Mouse (Mus musculus): ENCODE results near the gene Kat5.

Gene Kat5

GRCm38 (mm10) chr19:5570353-5571246, 39.4 kb downstream of the Kat5 start:
- no peak for DNase-seq (ENCODE audit: low spot score)

GRCm38 (mm10) chr19:5569521-5569920, 40.5 kb downstream of the Kat5 start:
- no peak for DNase-seq (ENCODE audit: low spot score)

- DNase-seq (ENCODE audit: low spot score), result peak; percentile 96
Observed at GRCm38 (mm10) chr19:5568470-5569140, 41.4 kb downstream of the Kat5 start.

DNA sequence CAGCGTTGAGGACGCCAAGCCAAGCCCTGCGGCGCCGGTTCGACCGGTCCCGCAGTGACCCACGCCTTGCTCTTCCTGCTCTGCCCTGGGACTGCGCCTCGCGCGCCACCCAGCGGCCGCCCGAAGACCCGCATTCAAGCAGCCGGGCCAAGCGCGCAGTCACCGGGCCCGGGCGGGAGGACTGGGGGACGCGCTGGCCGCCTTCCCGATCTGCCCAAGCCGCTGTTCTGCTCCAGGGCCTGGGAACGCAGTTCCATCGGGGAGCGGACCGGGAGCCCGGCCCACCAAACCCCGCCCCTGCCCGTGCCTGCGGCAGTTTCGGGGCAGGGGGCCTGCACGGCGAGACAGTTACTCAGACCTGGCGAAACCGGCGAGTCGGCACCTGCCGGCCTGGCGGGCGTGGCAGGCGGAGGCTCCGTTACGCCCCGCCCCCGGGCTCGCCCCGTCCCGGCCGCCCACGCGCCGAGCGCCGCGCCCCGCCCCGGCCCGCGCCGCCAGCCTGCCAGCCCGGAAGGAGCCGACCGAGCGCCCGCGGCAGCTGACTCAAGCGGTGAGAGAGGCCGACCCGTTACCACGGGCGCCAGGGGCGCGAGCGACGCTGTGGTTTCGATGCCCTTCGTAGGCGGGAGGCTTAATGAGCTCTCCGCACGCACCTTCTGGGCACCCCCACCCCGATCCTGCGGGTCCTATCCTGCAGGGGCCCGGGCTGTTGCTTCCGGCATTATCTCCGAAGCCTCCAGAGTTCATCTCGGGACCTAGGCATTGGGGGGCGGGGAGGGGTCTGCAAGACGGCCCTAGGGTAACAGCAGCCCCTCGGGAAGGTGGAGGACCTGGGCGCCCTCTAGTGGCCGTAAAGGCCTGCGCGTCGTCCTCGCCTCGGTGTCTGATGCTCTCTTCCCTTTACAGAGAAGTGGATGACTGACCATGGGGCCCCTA, 42.2 kb downstream of the Kat5 start, which contains the start of gene Ap5b1:
Ap5b1 (plus strand) TSS at position 492 of the 936 bp plus-strand sequence.
- peak; percentile 91 for DNase-seq (ENCODE audit: low spot score)

GRCm38 (mm10) chr19:5567180-5567533, 42.9 kb downstream of the Kat5 start:
- DNase-seq (ENCODE audit: low spot score), result peak; percentile 77

DNA sequence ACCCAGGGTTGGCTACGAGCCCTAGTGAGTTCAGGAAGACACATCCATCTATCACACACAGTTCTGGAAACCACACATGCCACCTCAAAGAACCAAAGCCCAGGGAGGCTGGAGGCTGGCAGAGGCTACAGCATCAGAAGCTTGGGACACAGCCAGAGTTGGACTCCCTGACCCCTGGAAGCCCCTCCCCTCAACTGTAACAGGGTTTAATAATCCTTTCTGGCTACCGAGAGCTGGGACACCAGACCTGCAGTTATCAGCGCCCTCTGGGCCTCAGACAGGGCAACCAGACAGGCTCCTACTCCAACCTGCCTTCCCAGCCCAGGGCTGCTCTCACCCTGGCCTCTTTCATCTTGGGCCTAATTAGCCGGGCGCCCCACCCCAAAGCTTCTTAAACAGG, 43.7 kb downstream of the Kat5 start:
- DNase-seq (ENCODE audit: low spot score), result no peak

- no peak for DNase-seq (ENCODE audit: low spot score)
Observed at GRCm38 (mm10) chr19:5562776-5563175, 47.3 kb downstream of the Kat5 start.

DNA sequence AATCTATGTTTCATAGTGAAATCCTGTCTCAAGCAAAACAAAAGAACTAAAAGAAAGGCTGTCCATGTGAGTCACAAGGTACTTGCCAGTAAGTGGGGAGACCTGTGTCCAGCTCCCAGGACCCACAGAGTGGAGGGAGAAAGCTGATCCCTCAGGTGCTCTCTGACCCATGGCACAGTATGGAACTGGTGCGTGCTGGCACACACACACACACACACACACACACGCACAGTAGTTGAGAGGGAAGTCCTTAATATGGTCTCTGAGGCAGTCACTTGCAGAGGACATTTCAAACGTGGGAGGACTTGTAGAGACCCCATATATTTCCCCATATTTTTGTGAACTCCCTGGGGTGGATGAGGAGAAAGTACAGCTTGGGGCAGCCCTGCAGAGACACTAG, 48.2 kb downstream of the Kat5 start:
- no peak for DNase-seq (ENCODE audit: low spot score)

DNA sequence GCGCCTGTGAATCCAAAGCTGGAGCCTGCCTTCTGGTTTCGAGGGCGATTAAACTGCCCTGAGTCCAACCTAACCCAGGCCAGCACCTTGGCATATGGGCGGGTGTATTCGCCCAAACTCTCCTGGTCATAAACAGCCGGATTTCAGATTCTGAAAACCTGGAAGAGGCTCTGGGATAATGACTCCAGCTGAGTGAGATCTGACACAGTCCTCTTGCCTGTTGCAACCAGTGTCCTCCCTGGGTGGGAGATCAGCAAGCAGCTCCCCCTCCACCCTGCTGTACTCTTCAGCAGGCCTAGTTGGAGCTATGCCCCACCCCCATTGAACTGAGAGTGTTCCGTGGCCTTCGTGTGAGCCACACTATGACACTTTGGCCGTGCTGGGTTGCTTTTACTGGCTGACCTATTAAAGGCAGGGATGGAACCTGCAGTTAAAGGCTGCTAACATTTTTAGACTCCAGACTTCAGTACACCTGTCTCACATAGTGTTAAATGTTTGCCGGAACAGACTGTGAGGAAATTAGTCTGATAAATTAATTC, 48.7 kb downstream of the Kat5 start:
- no peak for DNase-seq (ENCODE audit: low spot score)

- peak; percentile 49 for DNase-seq (ENCODE audit: low spot score)
Observed at GRCm38 (mm10) chr19:5560457-5561041, 49.5 kb downstream of the Kat5 start, which contains the start of gene Ovol1. Ovol1 (minus strand) TSS chr19:5560646.

DNA sequence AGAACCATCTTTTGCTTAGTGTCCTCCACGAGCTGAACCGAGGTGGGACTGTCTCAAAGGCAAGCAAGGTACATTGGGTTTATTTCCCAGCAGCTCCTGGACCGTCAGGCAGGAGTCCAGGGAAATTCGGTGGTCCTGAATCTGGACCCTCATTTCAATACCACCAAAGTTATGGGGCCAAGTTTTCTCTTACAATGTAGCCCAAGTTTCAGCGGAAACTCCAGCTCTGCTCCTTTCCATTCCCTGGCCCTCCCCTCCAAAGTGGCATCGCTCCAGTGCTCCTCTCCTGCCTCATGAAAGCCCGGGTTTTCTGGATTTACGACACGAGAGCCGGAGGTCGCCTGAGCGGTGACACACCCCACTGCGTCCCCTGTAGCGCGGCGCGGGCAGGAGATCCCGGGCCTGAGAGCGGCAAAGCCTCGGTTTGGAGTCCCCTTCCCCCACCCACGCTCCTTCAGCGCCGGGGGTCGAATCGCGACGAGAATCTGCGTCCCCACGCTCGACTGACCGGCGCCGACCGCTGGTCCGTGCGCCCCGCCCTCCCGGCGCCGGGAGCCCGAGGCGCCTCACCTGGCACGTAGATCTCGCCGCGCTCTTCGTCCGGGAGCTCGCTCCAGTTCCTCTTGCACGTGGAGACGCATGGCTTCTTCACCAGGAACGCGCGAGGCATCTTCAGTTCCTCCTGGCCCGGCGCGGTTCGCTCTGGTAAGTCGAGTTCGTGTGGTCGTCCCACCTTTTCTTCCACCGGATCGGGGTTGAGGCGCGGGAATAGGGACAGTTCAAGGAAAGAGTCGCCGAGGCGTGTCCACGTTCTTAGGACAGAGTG, 50.2 kb downstream of the Kat5 start:
- DNase-seq (ENCODE audit: low spot score), result peak; percentile 21

DNA sequence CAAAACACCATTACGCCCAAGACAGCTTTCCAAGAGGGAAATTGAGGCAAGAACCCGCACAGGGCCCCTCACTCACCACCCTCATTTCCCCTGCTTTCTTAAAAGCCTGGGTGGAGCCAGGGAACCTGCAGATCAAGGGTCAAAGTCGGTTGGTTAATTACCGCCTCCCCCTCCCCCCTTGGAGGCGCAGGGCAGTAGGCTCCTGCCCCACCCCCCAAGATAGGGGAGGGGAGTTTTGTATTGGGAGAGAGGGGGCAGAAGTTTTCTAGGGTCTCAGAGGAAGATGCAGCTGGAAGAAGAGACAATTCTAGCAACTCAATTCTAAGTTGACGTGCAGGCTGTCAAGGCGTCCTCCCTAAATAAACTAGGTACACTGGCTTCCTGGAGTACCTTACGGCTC, 50.8 kb downstream of the Kat5 start:
- no peak for DNase-seq (ENCODE audit: low spot score)

- DNase-seq (ENCODE audit: low spot score), result no peak
Observed at GRCm38 (mm10) chr19:5558770-5559169, 51.3 kb downstream of the Kat5 start.

GRCm38 (mm10) chr19:5558169-5558568, 51.9 kb downstream of the Kat5 start:
- no peak for DNase-seq (ENCODE audit: low spot score)

DNA sequence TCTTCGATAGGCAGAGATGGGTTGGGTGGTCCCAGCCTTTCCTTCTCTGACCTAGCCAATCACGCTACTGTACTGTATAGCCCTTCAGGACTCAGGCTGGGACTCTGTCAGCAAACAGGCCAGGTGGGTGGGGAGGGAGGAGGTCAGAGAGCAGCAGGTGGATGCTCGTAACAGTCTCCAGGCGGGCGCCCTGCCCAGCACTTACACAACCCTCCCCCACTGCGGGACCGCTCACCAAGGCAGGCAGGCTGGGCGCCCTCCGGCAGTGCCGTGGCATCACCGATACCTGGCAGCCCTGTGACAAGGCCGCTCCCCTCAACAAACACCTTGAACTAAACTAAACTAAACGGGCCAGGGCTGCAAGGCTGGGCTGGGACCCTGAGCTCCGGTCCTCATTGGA, 55.8 kb downstream of the Kat5 start:
- DNase-seq (ENCODE audit: low spot score), result no peak

DNA sequence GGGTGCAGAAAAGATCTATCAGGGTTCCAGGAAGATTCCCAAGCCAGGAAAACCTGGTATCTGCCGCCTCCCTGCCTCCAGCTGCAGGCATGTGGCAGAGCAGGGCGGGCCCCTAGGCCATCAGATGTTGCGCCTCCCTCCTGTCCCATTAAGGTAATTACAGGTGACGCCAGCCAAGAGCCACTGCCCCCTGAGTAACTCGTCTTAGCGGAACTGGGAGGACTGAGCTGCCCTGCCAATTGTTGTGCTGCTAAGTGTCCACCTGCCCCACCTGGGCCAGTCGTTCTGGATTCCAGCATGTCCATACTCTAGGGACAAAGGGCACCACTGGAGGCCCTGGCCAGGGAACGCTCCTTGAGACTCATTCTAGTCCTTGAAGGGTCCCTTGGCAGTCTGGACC, 56.2 kb downstream of the Kat5 start:
- DNase-seq (ENCODE audit: low spot score), result no peak
